ENCODE assay signal across 8 mouse cellular contexts in genomic region chr17:35915538-35916296, GRCm38 (mm10). TPM values are rescaled to one million over a fixed set of nuclear protein-coding genes. Genes with fewer than 3 reads are reported as not detected.
A peak's percentile ranks its signal among the peaks of the same experiment; 100 is the strongest.
DNase-seq lines count a peak whose midpoint lies in the region; ATAC-seq and TF ChIP-seq lines count a peak whose summit lies in the region.

No protein-coding gene starts in this region.

- DNase-seq in cerebellum, adult 8-10 months = peak; percentile 35
- DNase-seq in cerebellum, adult 18-20 months = no peak
- DNase-seq in A20 (ENCODE audit: low read depth, low spot score) = peak; percentile 59
- DNase-seq in kidney, adult 2 months = peak; percentile 75
- DNase-seq in midbrain, embryonic 10.5 days (ENCODE audit: low spot score) = no peak
- DNase-seq in frontal cortex, postnatal 36 days (ENCODE audit: low spot score in 2 of 2) = no peak
- no peak for DNase-seq in frontal cortex, postnatal 25 days (ENCODE audit: low spot score in 2 of 2)

- peak overlapping the region; percentile 83 for H3K4me2 ChIP-seq in embryonic facial prominence, embryonic 12.5 days (replicated peaks)

- H3K9ac ChIP-seq in embryonic facial prominence, embryonic 12.5 days = peak overlapping the region; percentile 82

- no peak for TF ChIP-seq CTCF in kidney, adult 2 months (conservative IDR thresholded peaks at IDR 0.05; ENCODE audit: insufficient read depth, insufficient read length, low read depth, low read length)

- peaks cover 18% of the 10 kb centered on the region; the same call in 1 of the 2 replicates for H3K36me3 ChIP-seq in embryonic facial prominence, embryonic 12.5 days
- peaks cover 11% of the 10 kb centered on the region for H3K36me3 ChIP-seq in kidney, adult 2 months (ENCODE audit: control insufficient read depth, insufficient read depth, low read length)
- peaks cover 63% of the 10 kb centered on the region for H3K36me3 ChIP-seq in midbrain, embryonic 10.5 days

- no peaks in the 10 kb centered on the region for H3K27me3 ChIP-seq in embryonic facial prominence, embryonic 12.5 days
- no peaks in the 10 kb centered on the region for H3K27me3 ChIP-seq in kidney, adult 2 months (replicated peaks; ENCODE audit: control insufficient read depth, insufficient read depth, low read length)
- no peaks in the 10 kb centered on the region for H3K27me3 ChIP-seq in midbrain, embryonic 10.5 days (ENCODE audit: low read depth, poor library complexity, severe bottlenecking)

- no peak for TF ChIP-seq POLR2A in kidney, adult 2 months (IDR thresholded peaks at IDR 0.05; ENCODE audit: low read depth, low read length)

- H3K4me1 ChIP-seq in embryonic facial prominence, embryonic 12.5 days = peaks cover 20% of the 10 kb centered on the region
- H3K4me1 ChIP-seq in kidney, adult 2 months (ENCODE audit: control insufficient read depth, insufficient read depth, low read length) = peaks cover 14% of the 10 kb centered on the region; the same call in 1 of the 2 replicates
- H3K4me1 ChIP-seq in midbrain, embryonic 10.5 days = peaks cover 27% of the 10 kb centered on the region

- H3K27ac ChIP-seq in embryonic facial prominence, embryonic 12.5 days = peak overlapping the region; percentile 98
- peak overlapping the region; percentile 55 for H3K27ac ChIP-seq in kidney, adult 2 months (ENCODE audit: insufficient read depth, low read depth, low read length)
- H3K27ac ChIP-seq in midbrain, embryonic 10.5 days (replicated peaks) = peak overlapping the region; percentile 97

- no peaks in the 10 kb centered on the region for H3K9me3 ChIP-seq in embryonic facial prominence, embryonic 12.5 days
- no peaks in the 10 kb centered on the region for H3K9me3 ChIP-seq in midbrain, embryonic 10.5 days (replicated peaks)

- 2% methylated on average over 28 of the region's 28 CpGs for WGBS in embryonic facial prominence, embryonic 12.5 days
- WGBS in kidney, adult 2 months = 1% methylated on average over 28 of the region's 28 CpGs
- WGBS in midbrain, embryonic 10.5 days = 3% methylated on average over 28 of the region's 28 CpGs

- ATAC-seq in embryonic facial prominence, embryonic 12.5 days (ENCODE audit: insufficient number of reproducible peaks, insufficient read depth, low FRiP score, low TSS enrichment) = no peak

- peak overlapping the region; percentile 57 for H3K4me3 ChIP-seq in embryonic facial prominence, embryonic 12.5 days
- H3K4me3 ChIP-seq in kidney, adult 2 months (ENCODE audit: insufficient read depth, low read depth, low read length) = peak overlapping the region; percentile 69
- peak overlapping the region; percentile 86 for H3K4me3 ChIP-seq in midbrain, embryonic 10.5 days

RNA-seq across cellular contexts. Expression of gene Mrps18b, which starts 0.5 kb away (rescaled TPM):
- polyA plus RNA-seq in embryonic facial prominence, embryonic 12.5 days (2016; fragmentation: Nextera tagmentation; extraction: Ambion mirVana) = 65.6 TPM in 2 replicates
- 91.4 and 94.1 TPM in 2 replicates for polyA plus RNA-seq in kidney, adult 2 months (2012; rRNA removed)
- polyA plus RNA-seq in midbrain, embryonic 10.5 days (2016; fragmentation: Nextera tagmentation; extraction: Ambion mirVana) = 72.2 and 92.6 TPM in 2 replicates

RNA-seq across cellular contexts. Expression of gene Ppp1r10, which starts 0.5 kb away (rescaled TPM):
- 50.1 and 51.9 TPM in 2 replicates for polyA plus RNA-seq in embryonic facial prominence, embryonic 12.5 days (2016; fragmentation: Nextera tagmentation; extraction: Ambion mirVana)
- polyA plus RNA-seq in kidney, adult 2 months (2012; rRNA removed) = 24.3 and 26.6 TPM in 2 replicates
- polyA plus RNA-seq in midbrain, embryonic 10.5 days (2016; fragmentation: Nextera tagmentation; extraction: Ambion mirVana) = 58.8 and 63.3 TPM in 2 replicates

RNA-seq across cellular contexts. Expression of gene Atat1, which starts 5.8 kb away (rescaled TPM):
- polyA plus RNA-seq in embryonic facial prominence, embryonic 12.5 days (2016; fragmentation: Nextera tagmentation; extraction: Ambion mirVana) = 165 and 172 TPM in 2 replicates
- 42.9 and 54.6 TPM in 2 replicates for polyA plus RNA-seq in kidney, adult 2 months (2012; rRNA removed)
- polyA plus RNA-seq in midbrain, embryonic 10.5 days (2016; fragmentation: Nextera tagmentation; extraction: Ambion mirVana) = 124 and 178 TPM in 2 replicates

RNA-seq across cellular contexts. Expression of gene 2310061I04Rik, which starts 18.5 kb away (rescaled TPM):
- 24.0 and 24.3 TPM in 2 replicates for polyA plus RNA-seq in embryonic facial prominence, embryonic 12.5 days (2016; fragmentation: Nextera tagmentation; extraction: Ambion mirVana)
- polyA plus RNA-seq in kidney, adult 2 months (2012; rRNA removed) = 118 and 132 TPM in 2 replicates
- 29.0 and 29.6 TPM in 2 replicates for polyA plus RNA-seq in midbrain, embryonic 10.5 days (2016; fragmentation: Nextera tagmentation; extraction: Ambion mirVana)

RNA-seq across cellular contexts. Expression of gene Dhx16, which starts 36.1 kb away (rescaled TPM):
- polyA plus RNA-seq in embryonic facial prominence, embryonic 12.5 days (2016; fragmentation: Nextera tagmentation; extraction: Ambion mirVana) = 47.8 and 52.8 TPM in 2 replicates
- 50.1 and 65.0 TPM in 2 replicates for polyA plus RNA-seq in kidney, adult 2 months (2012; rRNA removed)
- 51.6 and 54.3 TPM in 2 replicates for polyA plus RNA-seq in midbrain, embryonic 10.5 days (2016; fragmentation: Nextera tagmentation; extraction: Ambion mirVana)

Comparison
In these comparisons a context has a peak if more than half of its experiments do, and no peak if none do; other contexts are left out.
1. DNase-seq: peak in cerebellum, adult 8-10 months (single experiment), A20 (single experiment) and kidney, adult 2 months (single experiment); none in cerebellum, adult 18-20 months (0 of 2), midbrain, embryonic 10.5 days (single experiment), frontal cortex, postnatal 36 days (0 of 2) and frontal cortex, postnatal 25 days (0 of 2).
2. Peak in every context shown above with its lines, with median percentiles within 50 percentile points of each other: H3K27ac ChIP-seq and H3K4me3 ChIP-seq.